Mouse (Mus musculus) E14TG2a.4 (cell line): Measurements from ENCODE around the gene Bcl2l15.
A peak's percentile ranks its signal among the peaks of the same experiment; 100 is the strongest.

ENCODE experiments used
- H3K27me3 ChIP-seq: 2 replicates; pipeline ENCODE4 v1.6.1; 2014; ENCODE audit warnings: low read length, control low read depth; ENCODE audit not compliant: insufficient read depth
- H3K36me3 ChIP-seq: 2 replicates; pipeline ENCODE4 v1.6.1; 2014; ENCODE audit warnings: low read length, control low read depth; ENCODE audit not compliant: insufficient read depth
- H3K4me1 ChIP-seq: replicated peaks from 2 replicates; pipeline ENCODE4 v1.6.1; 2014; ENCODE audit warnings: low read depth, low read length, control low read depth
- H3K4me3 ChIP-seq: replicated peaks from 2 replicates; pipeline ENCODE4 v1.5.1; 2014; ENCODE audit warnings: mild to moderate bottlenecking, low read length
- H3K9me3 ChIP-seq: 2 replicates; pipeline ENCODE4 v1.6.1; 2014; ENCODE audit warnings: low read length, control low read depth
- CTCF ChIP-seq: conservative IDR thresholded peaks from 2 replicates; pipeline ENCODE4 v1.5.1; 2014; ENCODE audit warnings: low read length
- NANOG ChIP-seq: IDR thresholded peaks from 2 replicates; pipeline ENCODE4 v1.6.1; 2014; ENCODE audit warnings: borderline replicate concordance, low read length, mixed read lengths
- POU5F1 ChIP-seq: IDR thresholded peaks from 2 replicates; pipeline ENCODE4 v1.6.1; 2014; ENCODE audit warnings: low read length, borderline replicate concordance

Bcl2l15 gene

GRCm38 (mm10) chr3:103872663-103873098 lies 40.3 kb downstream of the Bcl2l15 start:
- TF ChIP-seq POU5F1 (no peak), NANOG (no peak), CTCF (no peak)
- H3K36me3 ChIP-seq, result no peaks in the 10 kb centered on the region
- H3K27me3 ChIP-seq, result 0 out of 2 replicates have a peak, but pooled peaks cover 4% of the 10 kb centered on the region
- no peaks in the 10 kb centered on the region for H3K4me1 ChIP-seq
- H3K4me3 ChIP-seq, result no peak overlapping the region
- no peaks in the 10 kb centered on the region for H3K9me3 ChIP-seq

DNA sequence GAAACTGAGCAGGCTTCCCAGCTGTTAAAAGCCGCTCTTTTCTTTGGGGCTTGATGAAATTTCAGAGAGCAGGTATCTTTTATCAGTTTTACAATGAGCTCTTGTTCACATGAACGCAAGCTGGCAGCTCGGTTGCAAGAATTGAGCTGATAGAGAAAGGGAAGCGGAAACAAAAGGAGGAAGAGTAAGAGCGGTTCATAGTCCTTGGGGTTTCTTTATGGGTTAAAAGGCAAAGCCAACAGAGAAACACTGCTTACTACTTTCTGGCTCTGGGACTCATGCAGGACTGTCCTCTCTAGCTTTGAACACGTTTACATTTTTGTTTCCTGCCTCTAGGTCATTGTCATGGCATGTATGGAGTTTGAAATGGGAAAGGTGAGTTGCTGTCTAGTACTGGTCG lies 41.9 kb downstream of the Bcl2l15 start:
- Histone ChIP-seq H3K36me3 (no peaks in the 10 kb centered on the region), H3K4me1 (no peaks in the 10 kb centered on the region), H3K27me3 (0 out of 2 replicates have a peak, but pooled peaks cover 4% of the 10 kb centered on the region), H3K9me3 (no peaks in the 10 kb centered on the region), H3K4me3 (no peak overlapping the region)
- no peak for TF ChIP-seq POU5F1

DNA sequence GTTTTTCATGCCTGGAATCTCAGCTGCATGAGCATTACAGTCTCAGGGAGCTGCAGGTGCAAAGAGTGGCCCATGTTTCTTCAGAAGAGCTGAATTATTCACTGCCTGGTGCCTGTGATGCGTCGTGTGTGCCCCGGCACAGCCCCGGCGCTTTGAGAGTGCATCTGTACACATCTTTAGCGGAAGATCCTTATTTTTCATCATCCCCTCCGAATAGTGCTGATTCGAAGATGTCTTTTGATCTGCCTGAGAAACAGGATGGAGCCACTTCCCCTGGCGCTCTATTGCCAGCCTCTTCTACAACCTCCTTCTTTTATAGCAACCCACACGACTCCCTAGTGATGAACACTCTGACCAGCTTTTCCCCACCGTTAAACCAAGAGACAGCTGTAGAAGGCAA lies 53.5 kb downstream of the Bcl2l15 start:
- no peaks in the 10 kb centered on the region for H3K27me3 ChIP-seq
- H3K4me1 ChIP-seq, result peaks cover 13% of the 10 kb centered on the region; the same call in 1 of the 2 replicates
- no peak for TF ChIP-seq POU5F1
- TF ChIP-seq NANOG, result no peak
- TF ChIP-seq CTCF, result no peak
- no peaks in the 10 kb centered on the region for H3K36me3 ChIP-seq
- no peaks in the 10 kb centered on the region for H3K9me3 ChIP-seq
- no peak overlapping the region for H3K4me3 ChIP-seq

DNA sequence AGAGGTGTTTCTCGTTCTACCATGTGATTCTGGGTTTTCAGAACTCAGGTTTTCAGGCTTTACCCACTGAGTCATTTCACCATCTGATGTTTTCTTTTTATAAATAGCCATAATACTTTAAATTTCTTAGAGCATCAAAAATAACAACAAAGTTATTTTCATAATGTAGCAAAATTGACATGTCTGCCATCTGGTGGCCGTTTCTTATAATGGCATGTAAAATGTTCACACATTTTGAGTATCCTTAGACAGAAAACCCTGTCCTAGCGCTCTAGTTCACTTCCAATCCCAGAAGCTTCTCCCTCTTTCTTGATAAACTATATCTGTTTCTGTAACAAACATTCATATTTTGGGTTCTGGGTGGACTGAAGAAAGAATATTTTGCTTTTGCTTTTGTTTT lies 55.2 kb downstream of the Bcl2l15 start:
- no peaks in the 10 kb centered on the region for H3K27me3 ChIP-seq
- H3K36me3 ChIP-seq, result no peaks in the 10 kb centered on the region
- H3K9me3 ChIP-seq, result no peaks in the 10 kb centered on the region
- H3K4me3 ChIP-seq, result no peak overlapping the region
- peaks cover 12% of the 10 kb centered on the region; the same call in 1 of the 2 replicates for H3K4me1 ChIP-seq
- peak; percentile 53 for TF ChIP-seq CTCF
- no peak for TF ChIP-seq NANOG

GRCm38 (mm10) chr3:103893374-103893773 lies 61.0 kb downstream of the Bcl2l15 start:
- Histone ChIP-seq H3K4me1 (no peaks in the 10 kb centered on the region), H3K36me3 (no peaks in the 10 kb centered on the region), H3K27me3 (no peaks in the 10 kb centered on the region), H3K9me3 (no peaks in the 10 kb centered on the region), H3K4me3 (no peak overlapping the region)
- TF ChIP-seq POU5F1 (no peak), CTCF (no peak)
